Mouse (Mus musculus) frontal cortex, postnatal 14 days (tissue): ENCODE data around the gene Olfr103.

Experiments
- DNase-seq, 2 experiments: peaks; one replicate each; pipeline ENCODE4 v3.0.0; 2022; ENCODE audit warnings: low spot score in 2 of 2

Gene Olfr103

GRCm38 (mm10) chr17:37339598-37339997 lies at the start of gene Olfr103:
Gene Olfr103, minus strand, starts transcription at chr17:37339698.
- DNase-seq: no peak

GRCm38 (mm10) chr17:37378733-37379132 lies 39.2 kb upstream of the Olfr103 start, which contains the start of gene Olfr105-ps:
Gene Olfr105-ps, plus strand, starts transcription at chr17:37379033.
- no peak for DNase-seq

- no peak for DNase-seq
Observed at GRCm38 (mm10) chr17:37359282-37359681, 19.8 kb upstream of the Olfr103 start, which contains the start of gene Olfr104-ps. Gene Olfr104-ps, plus strand, starts transcription at chr17:37359582.

- no peak for DNase-seq
Observed at GRCm38 (mm10) chr17:37316954-37317353, 22.5 kb downstream of the Olfr103 start, which contains the start of gene Olfr102. Gene Olfr102, minus strand, starts transcription at chr17:37317054.

- DNase-seq: no peak
Observed at GRCm38 (mm10) chr17:37310146-37310699, 29.3 kb downstream of the Olfr103 start.

- DNase-seq: no peak
Observed at GRCm38 (mm10) chr17:37308483-37308882, 31.0 kb downstream of the Olfr103 start.

GRCm38 (mm10) chr17:37304213-37304612 lies 35.3 kb downstream of the Olfr103 start, which contains the start of gene Olfr101:
Gene Olfr101, minus strand, starts transcription at chr17:37304313.
- no peak for DNase-seq
